Mouse (Mus musculus): Measurements from ENCODE around the gene Dchs2.

- no peak for TF ChIP-seq ZC3H11A (IDR thresholded peaks at IDR 0.05; ENCODE audit: borderline replicate concordance, low read depth, low read length)
- TF ChIP-seq ZNF384 (IDR thresholded peaks at IDR 0.05; ENCODE audit: low read depth, low read length): no peak
- TF ChIP-seq HCFC1 (IDR thresholded peaks at IDR 0.05; ENCODE audit: borderline replicate concordance, insufficient read depth, low read length): no peak
- TF ChIP-seq CHD2 (IDR thresholded peaks at IDR 0.05; ENCODE audit: low read depth, low read length): no peak
- TF ChIP-seq MAFK (IDR thresholded peaks at IDR 0.05; ENCODE audit: insufficient read depth, low read depth, low read length): no peak
These were observed 82.5 kb downstream of the Dchs2 start for GRCm38 (mm10) chr3:83210210-83210609.

All from ES-E14 (cell line).